Mouse (Mus musculus): ENCODE measurements around the gene Ermp1.
"Not testable (repeated sequence)": the region's sequence is repeated elsewhere in the genome, so short reads cannot be mapped to it uniquely, and the experiment has no call there.

Gene Ermp1

DNA sequence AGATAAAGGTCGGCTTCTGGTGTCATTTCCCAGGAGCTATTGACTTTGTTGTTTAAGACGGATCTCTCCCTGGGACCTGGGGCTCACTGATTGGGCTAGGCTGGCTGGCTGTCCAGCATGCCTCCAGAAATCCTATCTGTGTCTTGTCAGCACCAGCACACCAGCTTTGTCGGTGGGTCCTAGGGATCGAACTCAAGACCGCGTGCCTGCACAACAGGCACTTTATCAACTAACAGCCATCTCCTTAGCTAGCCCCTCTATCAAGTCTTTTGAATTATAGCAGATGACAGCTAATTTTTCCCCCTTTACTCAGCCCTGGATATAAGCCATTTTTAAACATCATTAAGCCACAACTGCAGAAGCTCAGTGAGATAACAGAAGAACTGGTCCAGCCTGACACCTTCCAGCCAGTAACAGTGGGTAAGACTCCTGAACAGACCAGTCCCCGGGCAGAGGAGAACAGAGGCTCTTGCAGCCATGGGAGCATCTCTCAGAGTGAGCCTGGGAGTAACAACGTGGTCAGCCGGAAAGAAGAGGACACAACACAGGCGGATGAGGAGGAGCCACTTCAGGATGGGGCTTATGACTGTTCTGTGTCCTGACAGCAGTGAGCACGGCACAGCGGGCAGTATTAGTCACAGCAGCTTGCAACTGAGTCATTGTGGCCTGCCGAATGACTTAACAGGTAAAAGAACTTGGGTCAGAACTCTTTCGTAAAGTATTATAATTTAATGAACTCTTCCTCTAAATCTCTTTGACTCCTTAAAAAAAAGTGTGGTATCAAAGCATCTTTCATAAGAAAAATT is 44.5 kb downstream of the Ermp1 start:
- in situ Hi-C loops (cut with MboI, MseI) = no loop called here

GRCm38 (mm10) chr19:29598981-29599380 is 49.2 kb downstream of the Ermp1 start:
- in situ Hi-C loops (cut with MboI, MseI) = no loop called here

GRCm38 (mm10) chr19:29596985-29597384 is 51.2 kb downstream of the Ermp1 start:
- in situ Hi-C loops (cut with MboI, MseI) = no loop called here

GRCm38 (mm10) chr19:29596276-29596675 is 51.9 kb downstream of the Ermp1 start:
- in situ Hi-C loops (cut with MboI, MseI) = no loop called here

- in situ Hi-C loops (cut with MboI, MseI) = not testable (repeated sequence)
Measured at GRCm38 (mm10) chr19:29593783-29594182, 54.4 kb downstream of the Ermp1 start.

DNA sequence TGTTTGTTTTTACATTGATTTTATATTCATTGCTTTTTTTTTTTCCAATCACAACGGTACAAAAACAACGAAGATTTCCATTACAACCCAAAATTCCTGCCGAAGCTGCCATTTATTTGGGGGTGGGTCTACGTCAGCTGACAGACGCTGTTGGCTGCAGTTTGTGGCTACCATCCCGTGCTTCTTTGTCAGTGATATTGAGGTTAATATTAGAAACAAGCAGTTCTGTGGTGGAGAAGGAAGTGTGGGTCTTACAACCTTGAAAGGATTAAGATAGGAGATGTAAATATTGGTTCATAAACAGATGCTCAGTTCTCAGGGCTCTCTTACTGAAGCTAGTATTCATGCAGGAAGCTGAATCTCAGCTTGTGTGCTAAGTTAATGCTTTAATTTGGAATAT is 64.5 kb downstream of the Ermp1 start:
- in situ Hi-C loops (cut with MboI, MseI) = no loop called here

DNA sequence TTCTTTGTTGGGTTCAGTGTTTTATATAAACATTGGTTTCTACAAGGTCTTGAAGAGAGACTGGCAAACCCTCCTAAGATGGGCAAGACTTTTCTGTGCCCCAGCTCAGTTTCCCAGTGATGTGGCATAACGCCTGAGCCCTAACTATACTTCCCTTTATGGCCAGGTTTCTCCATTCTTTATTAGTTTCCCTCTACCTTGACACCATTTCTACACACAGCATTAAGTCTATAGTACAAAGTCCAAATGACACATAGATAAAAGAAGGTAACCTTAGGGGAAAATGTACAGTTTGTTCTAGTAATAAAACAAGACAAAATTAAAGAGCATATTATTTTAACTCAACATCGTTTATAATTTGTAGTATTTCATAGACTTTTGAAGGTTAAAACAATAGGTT is 65.8 kb downstream of the Ermp1 start:
- in situ Hi-C loops (cut with MboI, MseI) = no loop called here

GRCm38 (mm10) chr19:29566512-29566911 is 81.7 kb downstream of the Ermp1 start:
- in situ Hi-C loops (cut with MboI, MseI) = no loop called here

DNA sequence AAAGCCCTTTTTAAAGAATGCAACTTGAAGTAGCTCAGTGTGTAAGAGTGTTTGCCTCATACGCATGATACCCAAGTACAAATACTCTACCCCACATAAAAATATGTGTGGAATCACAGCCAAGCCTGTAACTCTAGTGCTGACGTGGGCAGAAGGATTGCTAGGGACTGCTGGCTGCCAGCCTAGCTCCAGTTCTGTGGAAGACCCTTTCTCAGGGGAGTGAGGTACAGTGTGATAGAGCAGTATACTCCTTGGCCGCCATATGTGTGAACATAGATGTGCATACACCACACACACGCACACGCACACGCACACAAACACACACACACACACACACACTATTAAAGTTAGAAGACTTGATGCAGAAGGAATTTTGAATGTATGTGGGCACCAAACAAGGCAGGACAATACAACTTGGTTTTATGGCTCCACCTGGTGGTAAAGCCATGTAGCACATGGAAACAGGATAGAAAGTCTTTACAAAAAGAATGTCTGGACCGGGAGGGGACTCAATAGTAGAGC is 84.9 kb downstream of the Ermp1 start:
- in situ Hi-C loops (cut with MboI, MseI) = no loop called here

- in situ Hi-C loops (cut with MboI, MseI) = no loop called here
Measured at GRCm38 (mm10) chr19:29562603-29563002, 85.6 kb downstream of the Ermp1 start.

GRCm38 (mm10) chr19:29562166-29562565 is 86.0 kb downstream of the Ermp1 start:
- in situ Hi-C loops (cut with MboI, MseI) = no loop called here

Measured in regulatory T cell (primary cell).